Mouse (Mus musculus) CD4-positive, CD25-positive, alpha-beta regulatory T cell, adult 2 months (primary cell): ENCODE measurements around the gene Snrpa.

Source experiments
- DNase-seq: peaks from one replicate; pipeline ENCODE4 v3.0.0-alpha.2; 2012; ENCODE audit warnings: low read depth, low spot score

Snrpa gene

DNA sequence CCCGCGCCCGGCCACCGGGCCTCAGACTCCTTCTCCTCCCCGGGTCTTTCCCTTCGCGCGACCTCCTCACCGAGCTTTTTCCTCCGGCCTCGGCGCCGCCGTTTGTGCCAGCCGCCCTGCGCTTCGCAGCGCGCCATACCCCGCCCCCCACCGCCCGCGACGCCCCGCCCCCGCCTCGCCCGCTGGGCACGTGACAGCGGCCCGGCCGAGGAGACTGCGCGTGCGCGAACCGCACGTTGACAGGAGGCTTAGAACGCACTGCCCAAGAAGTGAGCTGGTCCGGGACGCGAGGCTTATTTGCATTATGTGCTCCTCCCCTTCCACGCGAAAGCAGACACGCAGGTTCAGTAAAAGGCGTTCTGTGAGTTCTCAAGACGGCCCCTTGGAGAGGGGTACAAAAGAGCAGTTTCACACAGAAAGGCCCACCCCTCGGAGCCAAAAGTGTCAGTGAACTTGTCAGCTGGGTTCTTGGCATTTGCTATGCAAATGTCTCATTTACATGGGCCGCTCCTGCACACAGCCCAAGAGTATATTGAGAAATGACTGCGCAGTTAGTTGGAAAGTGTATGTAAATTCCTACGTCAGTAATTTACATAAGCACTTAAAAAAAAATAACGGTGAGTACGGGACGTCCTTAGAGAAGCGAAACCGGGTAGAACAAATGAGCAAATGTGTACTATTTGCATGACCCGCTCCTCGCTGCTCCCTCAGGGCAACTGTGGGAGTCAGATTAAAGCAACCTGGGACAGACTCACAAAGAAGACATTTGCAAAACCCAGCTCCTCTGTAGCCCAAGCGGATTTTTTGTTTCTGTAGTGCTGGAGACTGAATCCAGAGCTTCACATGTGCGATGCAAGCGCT lies 29.2 kb downstream of the Snrpa start, which contains the start of gene Egln2:
TSS of gene Egln2 (minus strand) at position 189 of the 861 bp plus-strand sequence.
- DNase-seq, result peak; percentile 98

- peak; percentile 89 for DNase-seq
Observed at GRCm38 (mm10) chr7:27166229-27166613, 29.9 kb downstream of the Snrpa start.

DNA sequence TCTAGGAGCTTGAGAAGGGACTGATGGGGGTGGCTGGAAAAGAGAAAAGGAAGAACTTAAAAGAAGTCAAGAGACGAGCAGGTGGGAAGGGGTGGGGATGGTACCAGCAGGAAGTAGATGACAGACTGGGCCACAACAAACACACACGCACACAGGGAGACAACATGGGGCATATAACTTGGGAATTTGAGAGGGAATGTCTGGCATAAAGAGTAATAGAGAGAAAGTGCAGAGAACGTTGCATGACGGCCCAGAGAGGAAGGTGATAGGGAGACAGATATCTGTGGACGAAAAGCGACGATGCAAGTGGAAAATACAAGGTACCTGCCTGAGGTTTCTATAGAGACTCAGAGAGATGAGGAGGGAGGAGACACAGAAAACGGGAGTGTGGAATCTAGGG lies 30.4 kb downstream of the Snrpa start:
- peak; percentile 39 for DNase-seq

GRCm38 (mm10) chr7:27165007-27165655 lies 30.9 kb downstream of the Snrpa start:
- peak; percentile 25 for DNase-seq

DNA sequence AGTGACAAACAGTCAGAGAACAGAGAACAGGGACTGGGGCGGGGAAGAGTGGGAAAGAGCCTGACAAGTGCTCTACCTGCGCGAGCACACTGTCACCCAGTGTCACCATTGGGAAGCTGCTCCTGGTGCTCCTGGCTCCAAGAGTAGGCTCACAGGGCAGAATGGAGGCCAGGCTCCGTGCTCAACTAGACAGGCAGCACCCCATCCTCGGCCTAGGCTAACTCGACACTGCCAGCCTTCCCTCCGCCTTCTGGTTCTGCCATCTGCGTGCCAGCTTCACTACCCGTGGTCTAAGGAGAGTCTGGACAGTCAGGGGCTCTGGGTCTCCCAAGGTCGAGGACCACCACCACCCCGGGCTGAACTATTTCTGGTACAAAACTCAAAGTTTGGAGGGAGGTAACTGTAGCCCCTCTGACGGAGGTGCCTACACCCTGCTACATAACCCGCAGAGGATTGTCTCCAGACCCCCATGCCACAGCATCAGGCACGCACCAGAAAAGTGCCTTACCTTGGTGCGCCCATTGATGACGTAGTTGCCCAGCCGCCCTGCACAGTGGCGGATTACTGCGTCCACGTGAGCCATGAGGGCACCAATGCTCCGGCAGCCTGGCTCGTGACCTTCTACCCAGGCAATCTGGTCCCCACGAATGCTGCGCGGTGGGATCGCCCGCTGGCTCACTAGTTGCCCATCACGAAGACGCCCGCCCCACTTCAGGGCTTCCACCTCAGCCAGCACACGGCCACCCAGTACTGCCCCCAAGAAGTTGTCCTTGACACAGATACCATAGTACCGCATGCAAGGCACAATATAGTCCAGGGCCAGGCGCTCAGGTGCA lies 31.7 kb downstream of the Snrpa start:
- DNase-seq, result no peak

- no peak for DNase-seq
Observed at GRCm38 (mm10) chr7:27163450-27163805, 32.6 kb downstream of the Snrpa start.

- DNase-seq, result no peak
Observed at GRCm38 (mm10) chr7:27162780-27163449, 33.2 kb downstream of the Snrpa start.

DNA sequence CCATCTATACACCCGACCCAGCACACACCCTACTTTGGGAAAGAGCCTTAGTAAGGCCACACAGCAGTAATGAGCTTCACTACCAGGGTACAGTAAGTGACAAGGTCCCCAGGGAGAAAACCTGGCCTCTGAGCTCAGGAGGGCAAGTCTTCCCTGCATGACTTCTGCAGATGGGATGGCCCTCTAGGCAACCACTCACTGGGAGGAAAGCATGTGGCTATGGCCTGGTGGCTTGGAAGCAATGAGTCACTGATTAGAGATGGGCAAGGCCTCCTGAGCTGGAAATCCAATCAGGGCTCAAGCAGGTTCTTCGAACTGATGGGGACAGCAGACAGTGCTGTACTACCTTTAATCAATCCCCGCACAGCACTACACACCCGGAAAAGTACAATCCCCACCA lies 34.3 kb downstream of the Snrpa start:
- DNase-seq, result no peak

DNA sequence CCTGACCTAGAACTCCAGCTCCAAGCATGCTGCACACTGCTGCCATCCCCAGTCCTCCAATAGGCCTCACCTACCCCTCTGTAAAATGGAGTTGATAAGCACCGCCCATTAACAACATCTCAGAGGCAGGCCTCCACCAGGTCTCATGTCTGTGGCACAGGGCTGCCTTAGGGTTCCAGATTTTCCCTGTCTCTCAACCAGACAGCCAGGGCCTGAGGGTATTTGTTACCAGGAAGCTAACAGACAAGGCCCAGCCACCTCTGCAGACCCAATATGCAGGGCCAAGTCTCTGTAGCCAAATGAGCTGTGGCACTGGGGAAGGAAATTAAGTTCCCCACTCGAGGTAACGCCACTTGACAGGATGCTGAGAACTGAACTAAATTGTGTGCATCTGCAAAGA lies 35.1 kb downstream of the Snrpa start:
- no peak for DNase-seq

GRCm38 (mm10) chr7:27159882-27160281 lies 36.2 kb downstream of the Snrpa start:
- DNase-seq, result peak; percentile 94

GRCm38 (mm10) chr7:27159256-27159655 lies 36.8 kb downstream of the Snrpa start:
- no peak for DNase-seq

DNA sequence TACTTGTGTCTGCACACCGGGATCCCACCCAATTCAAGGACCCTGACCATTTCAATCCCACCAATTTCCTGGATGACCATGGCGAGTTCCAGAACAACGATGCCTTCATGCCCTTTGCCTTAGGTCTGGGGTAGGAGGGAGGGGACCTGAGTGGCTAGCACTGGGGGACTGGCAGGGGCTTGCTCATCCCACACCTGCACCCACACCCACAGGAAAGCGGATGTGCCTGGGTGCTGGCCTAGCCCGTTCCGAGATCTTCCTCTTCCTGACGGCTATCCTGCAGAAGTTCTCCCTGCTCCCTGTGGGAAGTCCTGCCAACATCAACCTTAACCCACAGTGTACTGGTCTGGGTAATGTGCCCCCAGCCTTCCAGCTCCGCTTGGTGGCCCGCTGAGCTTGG lies 37.9 kb downstream of the Snrpa start:
- no peak for DNase-seq

GRCm38 (mm10) chr7:27156005-27156404 lies 40.1 kb downstream of the Snrpa start:
- DNase-seq, result no peak

DNA sequence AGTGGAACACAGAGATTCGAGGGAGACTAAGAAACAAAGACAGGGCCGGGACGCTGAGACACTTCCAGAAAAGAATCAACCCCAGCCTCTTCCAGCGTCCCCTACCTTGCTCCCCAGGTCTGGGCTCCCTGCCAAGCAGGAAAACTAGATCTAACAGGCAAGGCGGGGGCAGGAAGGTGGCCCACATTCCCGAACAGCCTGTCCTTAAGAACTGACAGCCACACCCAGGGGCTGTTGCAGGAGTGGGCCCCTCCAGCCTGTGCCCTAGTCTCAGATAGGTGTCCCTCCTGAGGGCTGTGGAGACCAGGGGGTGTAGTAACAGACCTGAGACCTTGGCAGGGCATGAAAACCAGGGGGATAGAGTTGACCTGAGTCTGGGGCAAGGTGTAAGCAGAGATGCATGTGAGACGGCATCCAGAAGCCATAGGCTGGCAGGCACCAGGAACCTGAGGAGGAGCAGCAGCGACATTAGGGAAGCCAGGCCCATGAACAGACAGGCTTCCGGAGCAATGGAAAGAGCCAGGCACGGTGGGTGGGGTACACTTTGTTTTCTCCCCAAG lies 42.8 kb downstream of the Snrpa start, which contains the start of gene Cyp2t4:
TSS of gene Cyp2t4 (plus strand) at position 510 of the 560 bp plus-strand sequence.
- no peak for DNase-seq
